Mouse (Mus musculus): ENCODE measurements around the gene Clip2.

DNA sequence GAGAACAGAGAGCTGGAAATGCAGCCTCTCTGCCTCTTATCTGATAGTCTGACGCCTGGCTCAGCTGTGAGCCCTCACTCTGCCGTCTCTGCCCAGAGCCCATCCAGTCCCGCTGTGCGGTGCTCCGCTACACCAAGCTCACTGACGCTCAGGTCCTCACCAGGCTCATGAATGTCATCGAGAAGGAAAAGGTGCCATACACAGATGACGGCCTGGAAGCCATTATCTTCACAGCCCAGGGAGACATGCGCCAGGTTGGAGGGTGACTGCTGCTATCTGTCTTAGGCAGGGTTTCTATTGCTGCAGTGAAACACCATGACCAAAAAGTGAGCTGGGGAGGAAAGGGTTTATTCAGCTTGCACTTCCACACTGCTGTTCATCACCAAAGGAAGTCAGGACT, 40.9 kb upstream of the Clip2 start:
- no peak for TF ChIP-seq POLR2A (IDR thresholded peaks at IDR 0.05; ENCODE audit: insufficient read depth, low read length)
- TF ChIP-seq CTCF (IDR thresholded peaks at IDR 0.05; ENCODE audit: low read depth, low read length): no peak

All from ES-Bruce4 (cell line).